Mouse (Mus musculus) forebrain, embryonic 13.5 days (tissue): ENCODE results near the gene Neu2. TPM values are rescaled to one million over a fixed set of nuclear protein-coding genes. Genes with fewer than 3 reads are reported as not detected.

Source experiments
- ATAC-seq: fragments of 200-750 bp; cut with Nextera tagmentation; 2 replicates; pipeline ENCODE4 v1.8.0; 2017
- H3K27ac ChIP-seq: fragments of 300-500 bp; sonication (generic); 2 replicates; pipeline ENCODE4 v1.5.1; 2015; ENCODE audit warnings: inconsistent platforms, mild to moderate bottlenecking, moderate library complexity
- H3K27me3 ChIP-seq: fragments of 300-500 bp; sonication (generic); 2 replicates; pipeline ENCODE4 v1.6.1; 2015; ENCODE audit warnings: mild to moderate bottlenecking, inconsistent platforms
- H3K36me3 ChIP-seq: fragments of 300-500 bp; sonication (generic); 2 replicates; pipeline ENCODE4 v1.6.1; 2015; ENCODE audit warnings: mild to moderate bottlenecking, inconsistent platforms; ENCODE audit not compliant: poor library complexity, severe bottlenecking
- H3K4me1 ChIP-seq: fragments of 300-500 bp; sonication (generic); 2 replicates; pipeline ENCODE4 v1.6.1; 2015; ENCODE audit warnings: inconsistent platforms
- H3K4me2 ChIP-seq: fragments of 300-500 bp; sonication (generic); 2 replicates; pipeline ENCODE4 v1.6.1; 2015; ENCODE audit warnings: inconsistent platforms, mild to moderate bottlenecking, moderate library complexity
- H3K4me3 ChIP-seq: fragments of 300-500 bp; sonication (generic); 2 replicates; pipeline ENCODE4 v1.5.1; 2015; ENCODE audit warnings: mild to moderate bottlenecking, inconsistent platforms
- H3K9ac ChIP-seq: fragments of 300-500 bp; sonication (generic); 2 replicates; pipeline ENCODE4 v1.6.1; 2015; ENCODE audit warnings: mild to moderate bottlenecking, inconsistent platforms
- H3K9me3 ChIP-seq: fragments of 300-500 bp; sonication (generic); replicated peaks from 2 replicates; pipeline ENCODE4 v1.6.1; 2016; ENCODE audit warnings: inconsistent platforms
- WGBS: fragments of 180-500 bp; shearing (Covaris S2); methylation state at CpG from one replicate; pipeline ENCODE4 v1.1.7; 2015; 5-methylcytosine and 5-hydroxymethylcytosine counted together
- polyA plus RNA-seq: library from polyadenylated mRNA; unstranded; fragments of >200 nt; fragmentation: Nextera tagmentation; extraction: Ambion mirVana; gene quantifications from 2 replicates; pipeline ENCODE4 v1.2.1, GENCODE M21; 2015

The Neu2 gene
- polyA plus RNA-seq, 1 experiment from 2014 or later: not detected

- no peak overlapping the region for H3K9ac ChIP-seq
- no peak overlapping the region for H3K27ac ChIP-seq
- H3K4me1 ChIP-seq: no peaks in the 10 kb centered on the region
- ATAC-seq: no peak
- no peaks in the 10 kb centered on the region for H3K27me3 ChIP-seq
- no peaks in the 10 kb centered on the region for H3K9me3 ChIP-seq
- H3K36me3 ChIP-seq: no peaks in the 10 kb centered on the region
- H3K4me2 ChIP-seq: no peak overlapping the region
- 83% methylated on average over 3 of the region's 3 CpGs for WGBS
- H3K4me3 ChIP-seq: no peak overlapping the region
Measured at GRCm38 (mm10) chr1:87594261-87594660, 84.6 kb downstream of the Neu2 start.

GRCm38 (mm10) chr1:87594671-87595070, 85.0 kb downstream of the Neu2 start:
- WGBS: 94% methylated on average over 10 of the region's 10 CpGs
- no peaks in the 10 kb centered on the region for H3K27me3 ChIP-seq
- ATAC-seq: no peak

GRCm38 (mm10) chr1:87600533-87600932, 90.8 kb downstream of the Neu2 start:
- Histone ChIP-seq H3K27me3 (no peaks in the 10 kb centered on the region), H3K4me3 (no peak overlapping the region), H3K4me2 (no peak overlapping the region), H3K9me3 (no peaks in the 10 kb centered on the region), H3K4me1 (0 out of 2 replicates have a peak, but pooled peaks cover 4% of the 10 kb centered on the region), H3K36me3 (no peaks in the 10 kb centered on the region), H3K27ac (no peak overlapping the region), H3K9ac (no peak overlapping the region)
- 84% methylated on average over 7 of the region's 7 CpGs for WGBS
- ATAC-seq: no peak

More at GRCm38 (mm10) chr1:87594671-87595070, 85.0 kb downstream of the Neu2 start:
- Histone ChIP-seq H3K4me1 (no peaks in the 10 kb centered on the region), H3K4me2 (no peak overlapping the region), H3K9ac (no peak overlapping the region), H3K27ac (no peak overlapping the region), H3K9me3 (no peaks in the 10 kb centered on the region), H3K4me3 (no peak overlapping the region), H3K36me3 (no peaks in the 10 kb centered on the region)

- no peak overlapping the region for H3K9ac ChIP-seq
- H3K27me3 ChIP-seq: no peaks in the 10 kb centered on the region
- H3K4me3 ChIP-seq: no peak overlapping the region
- WGBS: 78% methylated on average over 2 of the region's 2 CpGs
- no peak overlapping the region for H3K4me2 ChIP-seq
- ATAC-seq: no peak
- H3K27ac ChIP-seq: no peak overlapping the region
- no peaks in the 10 kb centered on the region for H3K9me3 ChIP-seq
- 0 out of 2 replicates have a peak, but pooled peaks cover 4% of the 10 kb centered on the region for H3K4me1 ChIP-seq
- no peaks in the 10 kb centered on the region for H3K36me3 ChIP-seq
Measured at GRCm38 (mm10) chr1:87601801-87602200, 92.1 kb downstream of the Neu2 start.

GRCm38 (mm10) chr1:87603389-87603788, 93.7 kb downstream of the Neu2 start:
- no peak overlapping the region for H3K27ac ChIP-seq
- no peak overlapping the region for H3K4me2 ChIP-seq
- WGBS: 91% methylated on average over 5 of the region's 5 CpGs
- H3K27me3 ChIP-seq: no peaks in the 10 kb centered on the region
- ATAC-seq: no peak
- H3K4me3 ChIP-seq: no peak overlapping the region
- H3K4me1 ChIP-seq: 0 out of 2 replicates have a peak, but pooled peaks cover 4% of the 10 kb centered on the region
- H3K36me3 ChIP-seq: no peaks in the 10 kb centered on the region
- no peaks in the 10 kb centered on the region for H3K9me3 ChIP-seq
- no peak overlapping the region for H3K9ac ChIP-seq

GRCm38 (mm10) chr1:87605296-87605695, 95.6 kb downstream of the Neu2 start:
- Histone ChIP-seq H3K4me1 (no peaks in the 10 kb centered on the region), H3K9ac (no peak overlapping the region), H3K4me2 (no peak overlapping the region), H3K27me3 (no peaks in the 10 kb centered on the region), H3K4me3 (no peak overlapping the region), H3K36me3 (no peaks in the 10 kb centered on the region), H3K27ac (no peak overlapping the region), H3K9me3 (no peaks in the 10 kb centered on the region)
- 83% methylated on average over 2 of the region's 2 CpGs for WGBS
- ATAC-seq: no peak

- WGBS: 84% methylated on average over 21 of the region's 21 CpGs
- Histone ChIP-seq H3K4me1 (no peaks in the 10 kb centered on the region), H3K9ac (no peak overlapping the region), H3K4me3 (no peak overlapping the region), H3K27me3 (no peaks in the 10 kb centered on the region), H3K36me3 (no peaks in the 10 kb centered on the region), H3K4me2 (no peak overlapping the region), H3K9me3 (no peaks in the 10 kb centered on the region), H3K27ac (no peak overlapping the region)
- ATAC-seq: no peak
Measured at GRCm38 (mm10) chr1:87607385-87608091, 97.8 kb downstream of the Neu2 start.

- H3K4me3 ChIP-seq: no peak overlapping the region
- no peaks in the 10 kb centered on the region for H3K4me1 ChIP-seq
- no peaks in the 10 kb centered on the region for H3K36me3 ChIP-seq
- no peak overlapping the region for H3K27ac ChIP-seq
- no peaks in the 10 kb centered on the region for H3K27me3 ChIP-seq
- H3K9me3 ChIP-seq: no peaks in the 10 kb centered on the region
- no peak overlapping the region for H3K4me2 ChIP-seq
- 31% methylated on average over 7 of the region's 7 CpGs for WGBS
- ATAC-seq: no peak
- no peak overlapping the region for H3K9ac ChIP-seq
Measured at GRCm38 (mm10) chr1:87608416-87609046, 98.8 kb downstream of the Neu2 start.

GRCm38 (mm10) chr1:87614576-87615295, 105.0 kb downstream of the Neu2 start:
- H3K27ac ChIP-seq: no peak overlapping the region
- H3K4me1 ChIP-seq: no peaks in the 10 kb centered on the region
- H3K9me3 ChIP-seq: no peaks in the 10 kb centered on the region
- no peak for ATAC-seq
- H3K36me3 ChIP-seq: no peaks in the 10 kb centered on the region
- H3K4me2 ChIP-seq: no peak overlapping the region
- no peak overlapping the region for H3K4me3 ChIP-seq
- no peaks in the 10 kb centered on the region for H3K27me3 ChIP-seq
- WGBS: 84% methylated on average over 2 of the region's 2 CpGs
- H3K9ac ChIP-seq: no peak overlapping the region

GRCm38 (mm10) chr1:87620211-87620668, 110.6 kb downstream of the Neu2 start, which contains the start of gene Inpp5d:
TSS of gene Inpp5d (plus strand) at chr1:87620312.
- H3K9me3 ChIP-seq: no peaks in the 10 kb centered on the region
- no peaks in the 10 kb centered on the region for H3K36me3 ChIP-seq
- H3K4me2 ChIP-seq: no peak within 1 kb of the TSS
- no peaks in the 10 kb centered on the region for H3K4me1 ChIP-seq
- WGBS: 86% methylated on average over 12 of the region's 12 CpGs
- H3K9ac ChIP-seq: no peak within 1 kb of the TSS
- H3K4me3 ChIP-seq: no peak within 1 kb of the TSS
- no peaks in the 10 kb centered on the region for H3K27me3 ChIP-seq
- ATAC-seq: no peak
- no peak within 1 kb of the TSS for H3K27ac ChIP-seq

GRCm38 (mm10) chr1:87620693-87621092, 111.0 kb downstream of the Neu2 start:
- H3K36me3 ChIP-seq: no peaks in the 10 kb centered on the region
- no peaks in the 10 kb centered on the region for H3K9me3 ChIP-seq
- no peak overlapping the region for H3K9ac ChIP-seq
- no peak for ATAC-seq
- WGBS: 82% methylated on average over 6 of the region's 6 CpGs
- no peak overlapping the region for H3K27ac ChIP-seq
- no peaks in the 10 kb centered on the region for H3K27me3 ChIP-seq
- H3K4me1 ChIP-seq: no peaks in the 10 kb centered on the region
- H3K4me3 ChIP-seq: no peak overlapping the region
- H3K4me2 ChIP-seq: no peak overlapping the region
